ENCODE assay signal across 8 mouse cellular contexts in the genomic region with DNA sequence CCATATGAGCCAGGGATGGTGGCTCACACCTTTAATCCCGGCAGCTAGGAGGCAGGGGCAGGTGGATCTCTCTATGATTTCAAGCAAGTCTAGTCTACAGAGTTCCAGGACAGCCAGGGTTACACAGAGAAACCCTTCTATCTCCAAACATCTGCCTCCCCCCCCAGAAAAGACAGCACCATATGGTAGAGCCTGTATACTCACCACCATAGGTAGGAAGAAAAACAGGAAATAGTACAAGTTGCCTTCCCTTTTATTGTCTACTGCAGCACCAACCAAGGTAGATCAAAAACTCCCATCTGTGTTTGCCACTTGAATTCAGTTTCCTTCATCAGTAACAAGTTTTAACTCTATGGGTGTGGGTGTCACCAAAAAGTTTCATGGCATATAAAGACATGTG. TPM values are rescaled to one million over a fixed set of nuclear protein-coding genes. Genes with fewer than 3 reads are reported as not detected.
A peak's percentile ranks its signal among the peaks of the same experiment; 100 is the strongest.
DNase-seq lines count a peak whose midpoint lies in the region; ATAC-seq and TF ChIP-seq lines count a peak whose summit lies in the region.

No protein-coding gene starts in this region.

- no peak overlapping the region for H3K27ac ChIP-seq in lung, embryonic 14.5 days (ENCODE audit: low read depth)
- no peak overlapping the region for H3K27ac ChIP-seq in embryonic facial prominence, embryonic 13.5 days
- H3K27ac ChIP-seq in intestine, embryonic 16.5 days (ENCODE audit: low read length), result no peak overlapping the region
- no peak overlapping the region for H3K27ac ChIP-seq in neural tube, embryonic 13.5 days (replicated peaks)

- 78% methylated on average over 1 of the region's 1 CpGs for WGBS in lung, embryonic 14.5 days
- 90% methylated on average over 1 of the region's 1 CpGs for WGBS in embryonic facial prominence, embryonic 13.5 days
- 74% methylated on average over 1 of the region's 1 CpGs for WGBS in intestine, embryonic 16.5 days
- WGBS in neural tube, embryonic 13.5 days, result 83% methylated on average over 1 of the region's 1 CpGs

- H3K27me3 ChIP-seq in lung, embryonic 14.5 days (ENCODE audit: insufficient read depth, low read length), result no peaks in the 10 kb centered on the region
- H3K27me3 ChIP-seq in embryonic facial prominence, embryonic 13.5 days, result no peaks in the 10 kb centered on the region
- no peaks in the 10 kb centered on the region for H3K27me3 ChIP-seq in intestine, embryonic 16.5 days (replicated peaks; ENCODE audit: control insufficient read depth, insufficient read depth, low read length)
- no peaks in the 10 kb centered on the region for H3K27me3 ChIP-seq in neural tube, embryonic 13.5 days

- H3K4me3 ChIP-seq in lung, embryonic 14.5 days (ENCODE audit: low read depth, low read length), result peak overlapping the region; percentile 66
- H3K4me3 ChIP-seq in embryonic facial prominence, embryonic 13.5 days, result peak overlapping the region; percentile 82
- peak overlapping the region; percentile 79; the same call in 1 of the 2 replicates for H3K4me3 ChIP-seq in intestine, embryonic 16.5 days (ENCODE audit: low read length)
- peak overlapping the region; percentile 52 for H3K4me3 ChIP-seq in neural tube, embryonic 13.5 days

- no peak for TF ChIP-seq CTCF in lung, embryonic 14.5 days (IDR thresholded peaks at IDR 0.05; ENCODE audit: low read depth)

- no peak for DNase-seq in lung, embryonic 14.5 days
- DNase-seq in lung, postnatal 25 days (ENCODE audit: low spot score), result no peak
- DNase-seq in cerebellum, postnatal 36 days, result no peak
- no peak for DNase-seq in cerebellum, adult 11 months
- DNase-seq in gastrocnemius, adult 8-10 months (ENCODE audit: low spot score in 2 of 2), result no peak

- H3K4me2 ChIP-seq in lung, embryonic 14.5 days, result peak overlapping the region; percentile 74
- peak overlapping the region; percentile 81 for H3K4me2 ChIP-seq in embryonic facial prominence, embryonic 13.5 days
- H3K4me2 ChIP-seq in intestine, embryonic 16.5 days (ENCODE audit: low read depth, low read length), result peak overlapping the region; percentile 75
- peak overlapping the region; percentile 82 for H3K4me2 ChIP-seq in neural tube, embryonic 13.5 days

- no peaks in the 10 kb centered on the region for H3K9me3 ChIP-seq in lung, embryonic 14.5 days (ENCODE audit: low read depth, low read length)
- H3K9me3 ChIP-seq in embryonic facial prominence, embryonic 13.5 days, result no peaks in the 10 kb centered on the region
- no peaks in the 10 kb centered on the region for H3K9me3 ChIP-seq in intestine, embryonic 16.5 days (ENCODE audit: control insufficient read depth, low read length)
- no peaks in the 10 kb centered on the region for H3K9me3 ChIP-seq in neural tube, embryonic 13.5 days

- no peak for ATAC-seq in lung, embryonic 14.5 days (ENCODE audit: insufficient read depth)
- no peak for ATAC-seq in embryonic facial prominence, embryonic 13.5 days (ENCODE audit: insufficient number of reproducible peaks, insufficient read depth, low FRiP score, low TSS enrichment, low read depth)
- ATAC-seq in intestine, embryonic 16.5 days, result no peak
- ATAC-seq in neural tube, embryonic 13.5 days (ENCODE audit: low read depth), result no peak

- H3K4me1 ChIP-seq in lung, embryonic 14.5 days (ENCODE audit: insufficient read depth), result peaks cover 5% of the 10 kb centered on the region; the same call in 1 of the 2 replicates
- H3K4me1 ChIP-seq in embryonic facial prominence, embryonic 13.5 days, result peaks cover 14% of the 10 kb centered on the region
- peaks cover 6% of the 10 kb centered on the region; the same call in 1 of the 2 replicates for H3K4me1 ChIP-seq in intestine, embryonic 16.5 days (ENCODE audit: control insufficient read depth, insufficient read depth, low read length)
- H3K4me1 ChIP-seq in neural tube, embryonic 13.5 days (replicated peaks), result peaks cover 24% of the 10 kb centered on the region

- H3K9ac ChIP-seq in lung, embryonic 14.5 days, result peak overlapping the region; percentile 60; the same call in 1 of the 2 replicates
- peak overlapping the region; percentile 88; the same call in 1 of the 2 replicates for H3K9ac ChIP-seq in embryonic facial prominence, embryonic 13.5 days
- no peak overlapping the region for H3K9ac ChIP-seq in intestine, embryonic 16.5 days (ENCODE audit: low read depth, low read length)
- H3K9ac ChIP-seq in neural tube, embryonic 13.5 days, result peak overlapping the region; percentile 74; the same call in 1 of the 2 replicates

- H3K36me3 ChIP-seq in lung, embryonic 14.5 days (ENCODE audit: insufficient read depth), result peaks cover 42% of the 10 kb centered on the region
- H3K36me3 ChIP-seq in embryonic facial prominence, embryonic 13.5 days, result peaks cover 44% of the 10 kb centered on the region
- peaks cover 8% of the 10 kb centered on the region for H3K36me3 ChIP-seq in intestine, embryonic 16.5 days (ENCODE audit: control insufficient read depth, insufficient read depth, low read length)
- H3K36me3 ChIP-seq in neural tube, embryonic 13.5 days, result peaks cover 43% of the 10 kb centered on the region

RNA-seq across cellular contexts. Expression of a gene that starts 1.3 kb away (rescaled TPM):
- polyA plus RNA-seq in lung, embryonic 14.5 days (2014; fragmentation: Nextera tagmentation; extraction: Ambion mirVana), result 119 and 120 TPM in 2 replicates
- polyA plus RNA-seq in embryonic facial prominence, embryonic 13.5 days (2015; fragmentation: Nextera tagmentation; extraction: Ambion mirVana), result 112 and 115 TPM in 2 replicates
- 75.0 and 82.7 TPM in 2 replicates for polyA plus RNA-seq in intestine, embryonic 16.5 days (2015; fragmentation: Nextera tagmentation; extraction: Ambion mirVana)
- polyA plus RNA-seq in neural tube, embryonic 13.5 days (2015; fragmentation: Nextera tagmentation; extraction: Ambion mirVana), result 91.2 and 99.1 TPM in 2 replicates
- 100 to 1,000 TPM; 114 to 132 (median 122) TPM for total RNA-seq in gastrocnemius, adult 8-10 months (2022)

RNA-seq across cellular contexts. Expression of a gene that starts 10.6 kb away (rescaled TPM):
- polyA plus RNA-seq in lung, embryonic 14.5 days (2014; fragmentation: Nextera tagmentation; extraction: Ambion mirVana), result 12.2 and 14.2 TPM in 2 replicates
- 24.2 and 26.4 TPM in 2 replicates for polyA plus RNA-seq in embryonic facial prominence, embryonic 13.5 days (2015; fragmentation: Nextera tagmentation; extraction: Ambion mirVana)
- 16.3 and 18.0 TPM in 2 replicates for polyA plus RNA-seq in intestine, embryonic 16.5 days (2015; fragmentation: Nextera tagmentation; extraction: Ambion mirVana)
- 19.1 and 19.9 TPM in 2 replicates for polyA plus RNA-seq in neural tube, embryonic 13.5 days (2015; fragmentation: Nextera tagmentation; extraction: Ambion mirVana)
- 10 to 100 TPM in 3 of 4 experiments, 1 to 10 TPM in 1; 8.5 to 14.5 (median 12.4) TPM for total RNA-seq in gastrocnemius, adult 8-10 months (2022)

RNA-seq across cellular contexts. Expression of a gene that starts 19.3 kb away (rescaled TPM):
- polyA plus RNA-seq in lung, embryonic 14.5 days (2014; fragmentation: Nextera tagmentation; extraction: Ambion mirVana), result not detected in 2 replicates
- polyA plus RNA-seq in embryonic facial prominence, embryonic 13.5 days (2015; fragmentation: Nextera tagmentation; extraction: Ambion mirVana), result 0.11 TPM in 1 of 2 replicates, not detected in the other
- polyA plus RNA-seq in intestine, embryonic 16.5 days (2015; fragmentation: Nextera tagmentation; extraction: Ambion mirVana), result not detected in 2 replicates
- 0.08 and 0.17 TPM in 2 replicates for polyA plus RNA-seq in neural tube, embryonic 13.5 days (2015; fragmentation: Nextera tagmentation; extraction: Ambion mirVana)
- not detected for total RNA-seq in gastrocnemius, adult 8-10 months (2022)

RNA-seq across cellular contexts. Expression of a gene that starts 35.2 kb away (rescaled TPM):
- 0.29 and 0.42 TPM in 2 replicates for polyA plus RNA-seq in lung, embryonic 14.5 days (2014; fragmentation: Nextera tagmentation; extraction: Ambion mirVana)
- polyA plus RNA-seq in embryonic facial prominence, embryonic 13.5 days (2015; fragmentation: Nextera tagmentation; extraction: Ambion mirVana), result 0.56 and 0.63 TPM in 2 replicates
- 0.16 and 0.29 TPM in 2 replicates for polyA plus RNA-seq in intestine, embryonic 16.5 days (2015; fragmentation: Nextera tagmentation; extraction: Ambion mirVana)
- polyA plus RNA-seq in neural tube, embryonic 13.5 days (2015; fragmentation: Nextera tagmentation; extraction: Ambion mirVana), result 0.15 and 0.25 TPM in 2 replicates
- 100 to 1,000 TPM; 101 to 130 (median 119) TPM for total RNA-seq in gastrocnemius, adult 8-10 months (2022)

RNA-seq across cellular contexts. Expression of a gene that starts 48.3 kb away (rescaled TPM):
- 37.2 and 39.1 TPM in 2 replicates for polyA plus RNA-seq in lung, embryonic 14.5 days (2014; fragmentation: Nextera tagmentation; extraction: Ambion mirVana)
- 37.4 and 43.5 TPM in 2 replicates for polyA plus RNA-seq in embryonic facial prominence, embryonic 13.5 days (2015; fragmentation: Nextera tagmentation; extraction: Ambion mirVana)
- 9.5 and 10.0 TPM in 2 replicates for polyA plus RNA-seq in intestine, embryonic 16.5 days (2015; fragmentation: Nextera tagmentation; extraction: Ambion mirVana)
- polyA plus RNA-seq in neural tube, embryonic 13.5 days (2015; fragmentation: Nextera tagmentation; extraction: Ambion mirVana), result 91.1 and 99.2 TPM in 2 replicates
- 100 to 1,000 TPM; 207 to 267 (median 221) TPM for total RNA-seq in gastrocnemius, adult 8-10 months (2022)
